Comparison of ENCODE assay signal across 9 mouse cellular contexts in the genomic region with DNA sequence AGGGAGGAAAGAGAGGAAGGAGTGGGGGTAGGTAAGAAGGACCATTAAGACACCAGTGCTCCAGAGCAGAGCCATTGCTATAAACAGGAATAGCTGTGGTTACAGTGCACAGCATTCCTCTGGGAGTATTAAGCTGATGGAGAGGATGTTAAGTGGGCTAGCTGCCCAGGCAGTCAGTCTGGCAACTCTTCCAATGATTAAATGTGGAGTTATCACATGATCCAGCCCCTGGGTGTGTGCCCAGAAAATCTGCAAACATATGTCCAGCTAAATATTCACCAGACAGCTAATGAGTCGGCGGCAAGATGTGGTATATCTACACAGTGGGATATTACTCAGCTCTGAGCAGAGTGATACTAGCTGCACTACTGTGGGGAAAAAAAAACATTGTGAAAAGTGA.
DNase-seq lines count a peak whose midpoint lies in the region; TF ChIP-seq lines count a peak whose summit lies in the region.
"Had no signal": no experiment of that assay in that cellular context is flagged by ENCODE, and none has a peak within 500 bp of the region (broad histone marks: within the 10 kb centered on the region; RNA-seq: fewer than 3 reads in every experiment).

No protein-coding gene starts in this region.

- no peak overlapping the region for H3K27ac ChIP-seq in layer of hippocampus, adult 2 months
- H3K27ac ChIP-seq: limb, embryonic 12.5 days had no signal

- no peak overlapping the region for H3K4me3 ChIP-seq in layer of hippocampus, adult 2 months
- H3K4me3 ChIP-seq: limb, embryonic 12.5 days had no signal

- no peak for TF ChIP-seq CTCF in layer of hippocampus, adult 2 months (conservative IDR thresholded peaks at IDR 0.05)

- intact Hi-C loops in heart, postnatal 14 days (cut with DNase I): loop anchor here (1.0 to 10.0 kb wide), 5 partner anchors 26 to 594 kb away; partner anchors contain the start of gene Ankrd50

- DNase-seq in ovary, postnatal 36 days (ENCODE audit: low spot score): peak; percentile 43
- DNase-seq in ovary, postnatal 10 days (ENCODE audit: low spot score): no peak
- DNase-seq in fibroblast of lung, adult 2 months (ENCODE audit: low read depth): peak; percentile 96
- peak; percentile 88 for DNase-seq in heart, postnatal 14 days
- peak; percentile 61 to 74 for DNase-seq in layer of hippocampus, adult 2 months (ENCODE audit: low spot score in 2 of 2)
- peak; percentile 76 for DNase-seq in lung, postnatal 14 days
- DNase-seq in embryo, embryonic 9.5 days (ENCODE audit: extremely low spot score): no peak
- no peak for DNase-seq in natural killer cell, adult 2 months (ENCODE audit: low spot score in 2 of 2)

Comparison
In these comparisons a context has a peak if more than half of its experiments do, and no peak if none do; other contexts are left out.
1. DNase-seq: peak in ovary, postnatal 36 days (single experiment), fibroblast of lung, adult 2 months (single experiment), heart, postnatal 14 days (2 of 2), layer of hippocampus, adult 2 months (2 of 2) and lung, postnatal 14 days (single experiment); none in ovary, postnatal 10 days (single experiment), embryo, embryonic 9.5 days (single experiment) and natural killer cell, adult 2 months (0 of 2).